ENCODE assay signal across 9 mouse cellular contexts in genomic region chr1:75467215-75467927, GRCm38 (mm10). TPM values are rescaled to one million over a fixed set of nuclear protein-coding genes. Genes with fewer than 3 reads are reported as not detected.
DNase-seq lines count a peak whose midpoint lies in the region; ATAC-seq and TF ChIP-seq lines count a peak whose summit lies in the region.
"Had no signal": no experiment of that assay in that cellular context is flagged by ENCODE, and none has a peak within 500 bp of the region (broad histone marks: within the 10 kb centered on the region; RNA-seq: fewer than 3 reads in every experiment).

No protein-coding gene starts in this region.

- H3K4me3 ChIP-seq in G1E (ENCODE audit: low read depth, low read length): no peak overlapping the region; the same call in 1 of the 2 replicates
- no peak overlapping the region for H3K4me3 ChIP-seq in forebrain, embryonic 15.5 days
- H3K4me3 ChIP-seq in liver, postnatal 0 days (ENCODE audit: low read depth, low read length): no peak overlapping the region
- no peak overlapping the region for H3K4me3 ChIP-seq in neural tube, embryonic 14.5 days (ENCODE audit: low read depth, low read length)
- H3K4me3 ChIP-seq in thymus, adult 2 months (ENCODE audit: control insufficient read depth, insufficient read depth, low read length): no peak overlapping the region

- peaks cover 30% of the 10 kb centered on the region for H3K27me3 ChIP-seq in G1E (ENCODE audit: insufficient read depth, low read length)
- peaks cover 7% of the 10 kb centered on the region; the same call in 1 of the 2 replicates for H3K27me3 ChIP-seq in forebrain, embryonic 15.5 days
- H3K27me3 ChIP-seq in liver, postnatal 0 days (ENCODE audit: insufficient read depth, low read length): peaks cover 42% of the 10 kb centered on the region
- H3K27me3 ChIP-seq in neural tube, embryonic 14.5 days (ENCODE audit: control insufficient read depth, insufficient read depth, low read length): no peaks in the 10 kb centered on the region
- no peaks in the 10 kb centered on the region for H3K27me3 ChIP-seq in thymus, adult 2 months (ENCODE audit: control insufficient read depth, insufficient read depth, low read length)

- ATAC-seq in G1E (ENCODE audit: extremely low read depth, insufficient number of reproducible peaks, low FRiP score, poor library complexity, severe bottlenecking): no peak
- ATAC-seq in forebrain, embryonic 15.5 days (replicated peaks): peak; percentile 83
- peak; percentile 66 for ATAC-seq in liver, postnatal 0 days
- ATAC-seq in neural tube, embryonic 14.5 days (ENCODE audit: low read depth): peak; percentile 75

- intact Hi-C loops in heart, postnatal 25 days (cut with DNase I): loop anchor here (1.0 kb wide), 2 partner anchors 22 to 124 kb away; no protein-coding TSS in a partner anchor

- H3K9ac ChIP-seq in forebrain, embryonic 15.5 days (replicated peaks): no peak overlapping the region
- no peak overlapping the region for H3K9ac ChIP-seq in liver, postnatal 0 days (replicated peaks)
- H3K9ac ChIP-seq in neural tube, embryonic 14.5 days (replicated peaks; ENCODE audit: low read depth, low read length): no peak overlapping the region

- TF ChIP-seq POLR2A in thymus, adult 2 months (IDR thresholded peaks at IDR 0.05; ENCODE audit: control insufficient read depth, extremely low read depth, insufficient read depth, low read length, poor library complexity): no peak

- TF ChIP-seq CTCF in G1E (IDR thresholded peaks at IDR 0.05; ENCODE audit: low read depth, low read length): peak; percentile 82
- TF ChIP-seq CTCF in liver, postnatal 0 days (IDR thresholded peaks at IDR 0.05; ENCODE audit: low read depth): peak; percentile 90
- TF ChIP-seq CTCF in thymus, adult 2 months (IDR thresholded peaks at IDR 0.05; ENCODE audit: borderline replicate concordance, control insufficient read depth, extremely low read depth, insufficient read depth, low read length, poor library complexity): peak; percentile 87

- TF ChIP-seq EP300 in liver, postnatal 0 days (IDR thresholded peaks at IDR 0.05; ENCODE audit: low read depth): no peak

- peaks cover 64% of the 10 kb centered on the region for H3K4me1 ChIP-seq in G1E (ENCODE audit: insufficient read depth, low read depth, low read length)
- peaks cover 4% of the 10 kb centered on the region for H3K4me1 ChIP-seq in forebrain, embryonic 15.5 days
- H3K4me1 ChIP-seq in liver, postnatal 0 days (ENCODE audit: insufficient read depth): 0 out of 2 replicates have a peak, but pooled peaks cover 10% of the 10 kb centered on the region
- no peaks in the 10 kb centered on the region for H3K4me1 ChIP-seq in neural tube, embryonic 14.5 days (ENCODE audit: control insufficient read depth, insufficient read depth, low read length)
- H3K4me1 ChIP-seq in thymus, adult 2 months (replicated peaks; ENCODE audit: control insufficient read depth, insufficient read depth, low read length): no peaks in the 10 kb centered on the region

- H3K4me2 ChIP-seq in forebrain, embryonic 15.5 days (replicated peaks): no peak overlapping the region; the same call in 1 of the 2 replicates
- no peak overlapping the region for H3K4me2 ChIP-seq in liver, postnatal 0 days (ENCODE audit: low read depth, low read length)
- no peak overlapping the region for H3K4me2 ChIP-seq in neural tube, embryonic 14.5 days (ENCODE audit: low read depth, low read length)

- no peak overlapping the region for H3K27ac ChIP-seq in forebrain, embryonic 15.5 days (replicated peaks)
- H3K27ac ChIP-seq in liver, postnatal 0 days (ENCODE audit: low read depth): no peak overlapping the region
- no peak overlapping the region for H3K27ac ChIP-seq in neural tube, embryonic 14.5 days (ENCODE audit: low read depth, low read length)
- no peak overlapping the region for H3K27ac ChIP-seq in thymus, adult 2 months (ENCODE audit: control insufficient read depth, insufficient read depth, low read length)
- H3K27ac ChIP-seq: macrophage had no signal

- peak; percentile 89 for DNase-seq in G1E (ENCODE audit: low spot score)
- peak; percentile 83 for DNase-seq in cerebellum, adult 11 months
- peak; percentile 51 for DNase-seq in heart, postnatal 25 days (ENCODE audit: low spot score)
- DNase-seq in kidney, postnatal 4 days: peak; percentile 87 to 90
- peak; percentile 82 for DNase-seq in liver, postnatal 0 days
- DNase-seq in thymus, adult 2 months: peak; percentile 57

- peaks cover 23% of the 10 kb centered on the region for H3K36me3 ChIP-seq in G1E (replicated peaks)
- no peaks in the 10 kb centered on the region for H3K36me3 ChIP-seq in forebrain, embryonic 15.5 days
- no peaks in the 10 kb centered on the region for H3K36me3 ChIP-seq in liver, postnatal 0 days (replicated peaks; ENCODE audit: insufficient read depth, low read length)
- peaks cover under 1% of the 10 kb centered on the region; the same call in 1 of the 2 replicates for H3K36me3 ChIP-seq in neural tube, embryonic 14.5 days (ENCODE audit: control insufficient read depth, insufficient read depth, low read length)
- H3K36me3 ChIP-seq in thymus, adult 2 months (ENCODE audit: control insufficient read depth, insufficient read depth, low read length): no peaks in the 10 kb centered on the region

- H3K9me3 ChIP-seq in G1E (replicated peaks): no peaks in the 10 kb centered on the region; the same call in 1 of the 2 replicates
- no peaks in the 10 kb centered on the region for H3K9me3 ChIP-seq in forebrain, embryonic 15.5 days
- no peaks in the 10 kb centered on the region for H3K9me3 ChIP-seq in liver, postnatal 0 days (ENCODE audit: low read length)
- no peaks in the 10 kb centered on the region for H3K9me3 ChIP-seq in neural tube, embryonic 14.5 days (ENCODE audit: control insufficient read depth, low read length)

- 8% methylated on average over 14 of the region's 14 CpGs for WGBS in forebrain, embryonic 15.5 days
- WGBS in liver, postnatal 0 days (ENCODE audit: insufficient replicate concordance): 11% methylated on average over 14 of the region's 14 CpGs
- WGBS in neural tube, embryonic 14.5 days: 8% methylated on average over 14 of the region's 14 CpGs
- WGBS in thymus, adult 2 months: 13% methylated on average over 14 of the region's 14 CpGs

RNA-seq across cellular contexts. Expression of gene Chpf, which starts 11.7 kb away (rescaled TPM):
- total RNA-seq in G1E (2014; fragmentation: Nextera tagmentation): 19.9 and 23.6 TPM in 2 replicates
- 12.0 and 16.6 TPM in 2 replicates for total RNA-seq in G1E (2017)
- 119 and 121 TPM in 2 replicates for polyA plus RNA-seq in G1E (2012)
- 28.9 and 29.2 TPM in 2 replicates for polyA plus RNA-seq in forebrain, embryonic 15.5 days (2015; fragmentation: Nextera tagmentation; extraction: Ambion mirVana)
- total RNA-seq in heart, postnatal 25 days (2021): 10 to 100 TPM; 26.4 to 28.2 TPM
- polyA plus RNA-seq in liver, postnatal 0 days (2015; fragmentation: Nextera tagmentation; extraction: Ambion mirVana): 3.1 and 3.3 TPM in 2 replicates
- 44.7 and 45.4 TPM in 2 replicates for polyA plus RNA-seq in neural tube, embryonic 14.5 days (2014; fragmentation: Nextera tagmentation; extraction: Ambion mirVana)
- 38.7 and 43.7 TPM in 2 replicates for polyA plus RNA-seq in thymus, adult 2 months (2012; rRNA removed)

RNA-seq across cellular contexts. Expression of gene Tmem198, which starts 12.0 kb away (rescaled TPM):
- total RNA-seq in G1E (2014; fragmentation: Nextera tagmentation) (0.30 TPM in 1 of 2 replicates, not detected in the other), G1E (2017) (0.76 and 1.1 TPM in 2 replicates)
- polyA plus RNA-seq in G1E (2012): 4.0 and 4.8 TPM in 2 replicates
- 53.4 and 55.4 TPM in 2 replicates for polyA plus RNA-seq in forebrain, embryonic 15.5 days (2015; fragmentation: Nextera tagmentation; extraction: Ambion mirVana)
- under 1 TPM; 0.42 to 0.61 TPM for total RNA-seq in heart, postnatal 25 days (2021)
- 0.08 TPM in 1 of 2 replicates, not detected in the other for polyA plus RNA-seq in liver, postnatal 0 days (2015; fragmentation: Nextera tagmentation; extraction: Ambion mirVana)
- 34.0 and 38.3 TPM in 2 replicates for polyA plus RNA-seq in neural tube, embryonic 14.5 days (2014; fragmentation: Nextera tagmentation; extraction: Ambion mirVana)
- 3.0 and 3.5 TPM in 2 replicates for polyA plus RNA-seq in thymus, adult 2 months (2012; rRNA removed)
- polyA plus RNA-seq: macrophage had no signal

RNA-seq across cellular contexts. Expression of gene Asic4, which starts 17.1 kb away (rescaled TPM):
- total RNA-seq in G1E (2014; fragmentation: Nextera tagmentation) (1.1 and 2.9 TPM in 2 replicates), G1E (2017) (1.7 and 2.6 TPM in 2 replicates)
- polyA plus RNA-seq in G1E (2012): 8.7 and 8.8 TPM in 2 replicates
- polyA plus RNA-seq in forebrain, embryonic 15.5 days (2015; fragmentation: Nextera tagmentation; extraction: Ambion mirVana): 2.8 and 4.1 TPM in 2 replicates
- not detected for total RNA-seq in heart, postnatal 25 days (2021)
- not detected in 2 replicates for polyA plus RNA-seq in liver, postnatal 0 days (2015; fragmentation: Nextera tagmentation; extraction: Ambion mirVana)
- 4.7 and 6.9 TPM in 2 replicates for polyA plus RNA-seq in neural tube, embryonic 14.5 days (2014; fragmentation: Nextera tagmentation; extraction: Ambion mirVana)
- 0.05 TPM in 2 replicates for polyA plus RNA-seq in thymus, adult 2 months (2012; rRNA removed)
- polyA plus RNA-seq: macrophage had no signal

RNA-seq across cellular contexts. Expression of gene Gmppa, which starts 31.6 kb away (rescaled TPM):
- total RNA-seq in G1E (2014; fragmentation: Nextera tagmentation) (179 and 182 TPM in 2 replicates), G1E (2017) (178 and 183 TPM in 2 replicates)
- 328 and 349 TPM in 2 replicates for polyA plus RNA-seq in G1E (2012)
- 62.3 and 77.8 TPM in 2 replicates for polyA plus RNA-seq in forebrain, embryonic 15.5 days (2015; fragmentation: Nextera tagmentation; extraction: Ambion mirVana)
- 10 to 100 TPM; 36.6 to 37.3 TPM for total RNA-seq in heart, postnatal 25 days (2021)
- polyA plus RNA-seq in liver, postnatal 0 days (2015; fragmentation: Nextera tagmentation; extraction: Ambion mirVana): 21.0 and 22.0 TPM in 2 replicates
- 58.6 and 64.5 TPM in 2 replicates for polyA plus RNA-seq in neural tube, embryonic 14.5 days (2014; fragmentation: Nextera tagmentation; extraction: Ambion mirVana)
- polyA plus RNA-seq in thymus, adult 2 months (2012; rRNA removed): 102 and 128 TPM in 2 replicates

RNA-seq across cellular contexts. Expression of gene Obsl1, which starts 38.9 kb away (rescaled TPM):
- not detected in 2 replicates for total RNA-seq in G1E (2014; fragmentation: Nextera tagmentation)
- total RNA-seq in G1E (2017): 0.05 and 0.17 TPM in 2 replicates
- not detected in 2 replicates for polyA plus RNA-seq in G1E (2012)
- 21.7 and 21.9 TPM in 2 replicates for polyA plus RNA-seq in forebrain, embryonic 15.5 days (2015; fragmentation: Nextera tagmentation; extraction: Ambion mirVana)
- total RNA-seq in heart, postnatal 25 days (2021): 100 to 1,000 TPM; 147 to 150 TPM
- 3.4 and 4.5 TPM in 2 replicates for polyA plus RNA-seq in liver, postnatal 0 days (2015; fragmentation: Nextera tagmentation; extraction: Ambion mirVana)
- polyA plus RNA-seq in neural tube, embryonic 14.5 days (2014; fragmentation: Nextera tagmentation; extraction: Ambion mirVana): 18.7 and 21.4 TPM in 2 replicates
- polyA plus RNA-seq in thymus, adult 2 months (2012; rRNA removed): 17.9 and 23.1 TPM in 2 replicates
- polyA plus RNA-seq: macrophage had no signal
